Mouse (Mus musculus) G1E (cell line): ENCODE measurements around the gene Ccdc107. TPM values are rescaled to one million over a fixed set of nuclear protein-coding genes. Genes with fewer than 3 reads are reported as not detected.

ENCODE experiments used
- ATAC-seq: 2 replicates; pipeline ENCODE4 v1.8.0; 2016; ENCODE audit warnings: mild to moderate bottlenecking; ENCODE audit not compliant: insufficient number of reproducible peaks, poor library complexity, low FRiP score, severe bottlenecking; ENCODE audit errors: extremely low read depth
- DNase-seq: peaks from one replicate; pipeline ENCODE4 v3.0.0; 2012; ENCODE audit warnings: low spot score
- H3K27me3 ChIP-seq: 2 replicates; pipeline ENCODE4 v1.6.1; 2012; ENCODE audit warnings: mild to moderate bottlenecking, low read length, inconsistent platforms; ENCODE audit not compliant: insufficient read depth
- H3K36me3 ChIP-seq: replicated peaks from 2 replicates; pipeline ENCODE3; 2012; ENCODE audit warnings: mild to moderate bottlenecking, inconsistent platforms
- H3K4me1 ChIP-seq: 2 replicates; pipeline ENCODE4 v1.6.1; 2012; ENCODE audit warnings: low read depth, low read length, inconsistent platforms, mixed read lengths; ENCODE audit not compliant: insufficient read depth
- H3K4me3 ChIP-seq: 2 replicates; pipeline ENCODE4 v1.5.1; 2012; ENCODE audit warnings: low read depth, mild to moderate bottlenecking, inconsistent platforms, low read length, moderate library complexity, mixed read lengths
- H3K9me3 ChIP-seq: replicated peaks from 2 replicates; pipeline ENCODE4 v1.6.1; 2012; ENCODE audit warnings: inconsistent platforms
- CTCF ChIP-seq: IDR thresholded peaks from 2 replicates; pipeline ENCODE4 v1.5.1; 2012; ENCODE audit warnings: low read depth, low read length, inconsistent platforms, mixed read lengths
- GATA1 ChIP-seq: IDR thresholded peaks from 2 replicates; pipeline ENCODE4 v1.6.1; 2012; ENCODE audit warnings: borderline replicate concordance, low read length, inconsistent platforms, mixed read lengths
- GATA2 ChIP-seq: IDR thresholded peaks from 2 replicates; pipeline ENCODE4 v1.6.1; 2012; ENCODE audit warnings: low read depth, low read length, inconsistent platforms, borderline replicate concordance
- POLR2AphosphoS5 ChIP-seq: IDR thresholded peaks from 2 replicates; pipeline ENCODE4 v1.6.1; 2012; ENCODE audit warnings: low read depth, low read length, inconsistent platforms; ENCODE audit not compliant: insufficient replicate concordance
- TAL1 ChIP-seq: conservative IDR thresholded peaks from 2 replicates; pipeline ENCODE4 v1.6.1; 2012; ENCODE audit warnings: low read depth, low read length, inconsistent platforms, mixed read lengths
- polyA plus RNA-seq: library from polyadenylated mRNA; stranded (reverse); fragments of >175 nt; gene quantifications from 2 replicates; pipeline ENCODE4 v1.2.3, GENCODE M21; 2012
- total RNA-seq, 2 experiments: library from RNA; stranded (forward) in 1 of 2; stranded (reverse) in 1 of 2; fragments of 200-1000 nt in 1 of 2; fragments of >200 nt in 1 of 2; fragmentation: Nextera tagmentation in 1 of 2; gene quantifications; 2 replicates each; pipeline ENCODE4 v1.2.3; 2014 to 2017

Ccdc107 gene
- total and polyA plus RNA-seq, 3 experiments, result 25.2 to 72.0 (median 28.3) TPM

DNA sequence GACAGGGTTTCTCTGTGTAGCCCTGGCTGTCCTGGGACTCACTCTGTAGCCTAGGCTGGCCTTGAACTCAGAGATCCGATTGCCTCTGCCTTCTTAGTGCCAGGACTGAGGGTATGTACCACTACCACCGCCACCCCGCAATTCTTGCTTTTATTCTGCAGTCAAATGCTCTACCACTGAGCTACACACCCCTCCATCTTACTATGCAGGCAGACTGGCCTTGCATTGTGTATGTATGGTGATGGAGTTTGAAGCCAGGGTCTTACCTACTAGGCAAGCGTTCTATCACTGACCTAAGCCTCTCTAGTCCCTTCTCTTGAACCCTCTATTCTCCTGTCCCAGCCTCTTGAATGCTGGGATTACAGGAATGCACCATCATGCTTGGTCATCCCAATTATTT, 20.6 kb downstream of the Ccdc107 start:
- Histone ChIP-seq H3K27me3 (peaks cover 67% of the 10 kb centered on the region), H3K36me3 (no peaks in the 10 kb centered on the region), H3K9me3 (no peaks in the 10 kb centered on the region), H3K4me1 (peaks cover 5% of the 10 kb centered on the region; the same call in 1 of the 2 replicates), H3K4me3 (no peak overlapping the region)
- no peak for ATAC-seq
- TF ChIP-seq GATA1, result no peak
- no peak for TF ChIP-seq POLR2AphosphoS5
- DNase-seq, result no peak

- no peak for ATAC-seq
- no peaks in the 10 kb centered on the region for H3K36me3 ChIP-seq
- TF ChIP-seq POLR2AphosphoS5, result no peak
- TF ChIP-seq GATA1, result no peak
- no peak for TF ChIP-seq CTCF
- no peak for TF ChIP-seq GATA2
- no peak for TF ChIP-seq TAL1
- peaks cover 7% of the 10 kb centered on the region for H3K4me1 ChIP-seq
- no peaks in the 10 kb centered on the region for H3K9me3 ChIP-seq
- H3K27me3 ChIP-seq, result peaks cover 66% of the 10 kb centered on the region
- DNase-seq, result no peak
- no peak overlapping the region for H3K4me3 ChIP-seq
Observed at GRCm38 (mm10) chr4:43513791-43514190, 21.1 kb downstream of the Ccdc107 start.

DNA sequence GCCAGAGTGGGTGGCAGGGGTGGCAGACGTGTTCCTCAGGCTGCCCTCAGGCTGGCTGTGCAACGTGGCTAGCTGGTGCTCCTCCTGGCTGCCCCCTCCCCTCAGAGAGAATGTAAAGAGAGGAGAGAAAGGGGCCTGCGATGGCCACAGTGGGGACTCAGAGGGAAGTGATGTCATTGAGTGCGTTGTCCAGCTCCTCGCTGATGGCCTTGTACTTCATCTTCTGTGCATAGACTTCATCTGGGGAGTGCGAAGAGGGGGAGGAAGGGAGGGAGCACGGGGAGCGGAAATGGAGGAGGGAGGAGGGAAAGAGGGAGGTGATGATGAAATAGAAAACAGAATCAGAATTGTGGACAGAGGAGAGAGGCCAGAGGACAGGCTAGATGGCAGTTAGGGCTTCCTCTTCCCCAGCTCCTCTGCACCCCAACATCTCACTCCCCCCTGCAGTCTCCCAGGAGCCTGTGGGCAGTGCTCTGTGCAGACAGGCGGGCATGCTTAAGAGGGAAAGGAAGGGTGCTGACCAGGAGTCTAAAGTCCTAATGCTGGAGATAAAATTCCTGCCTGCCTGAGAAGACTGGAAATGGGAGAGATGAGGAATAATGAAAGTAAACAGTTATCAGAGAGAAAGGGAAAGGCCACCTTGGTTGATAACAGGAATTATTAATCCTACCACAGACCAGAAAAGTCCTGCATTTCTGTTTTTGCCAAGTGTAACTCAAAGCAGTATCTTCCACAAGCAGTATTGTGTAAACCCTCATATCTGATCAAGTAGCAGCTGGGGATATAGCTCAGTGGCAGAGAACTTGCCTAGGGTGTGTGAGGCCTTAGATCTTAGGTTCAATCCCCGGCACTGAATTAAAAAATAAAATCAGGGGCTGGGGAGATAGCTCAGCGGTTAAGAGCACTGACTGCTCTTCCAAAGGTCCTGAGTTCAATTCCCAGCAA, 23.3 kb downstream of the Ccdc107 start:
- Histone ChIP-seq H3K4me1 (peaks cover 13% of the 10 kb centered on the region), H3K4me3 (no peak overlapping the region), H3K9me3 (no peaks in the 10 kb centered on the region), H3K27me3 (peaks cover 66% of the 10 kb centered on the region), H3K36me3 (no peaks in the 10 kb centered on the region)
- ATAC-seq, result no peak
- TF ChIP-seq CTCF (no peak), TAL1 (no peak), POLR2AphosphoS5 (no peak), GATA1 (no peak), GATA2 (no peak)
- no peak for DNase-seq

- DNase-seq (no peak), ATAC-seq (no peak)
- H3K27me3 ChIP-seq, result peaks cover 75% of the 10 kb centered on the region
Observed at GRCm38 (mm10) chr4:43519551-43519950, 26.9 kb downstream of the Ccdc107 start.

GRCm38 (mm10) chr4:43519956-43520355, 27.3 kb downstream of the Ccdc107 start:
- Histone ChIP-seq H3K9me3 (no peaks in the 10 kb centered on the region), H3K36me3 (no peaks in the 10 kb centered on the region), H3K4me3 (no peak overlapping the region), H3K27me3 (peaks cover 74% of the 10 kb centered on the region), H3K4me1 (peaks cover 25% of the 10 kb centered on the region)
- DNase-seq (peak; percentile 63), ATAC-seq (no peak; the same call in 1 of the 2 replicates)
- no peak for TF ChIP-seq CTCF
- no peak for TF ChIP-seq GATA2
- no peak for TF ChIP-seq TAL1
- TF ChIP-seq GATA1, result no peak
- TF ChIP-seq POLR2AphosphoS5, result no peak

More at GRCm38 (mm10) chr4:43519551-43519950, 26.9 kb downstream of the Ccdc107 start:
- Histone ChIP-seq H3K36me3 (no peaks in the 10 kb centered on the region), H3K9me3 (no peaks in the 10 kb centered on the region), H3K4me1 (peaks cover 25% of the 10 kb centered on the region), H3K4me3 (no peak overlapping the region)
- no peak for TF ChIP-seq GATA1
- no peak for TF ChIP-seq POLR2AphosphoS5
- no peak for TF ChIP-seq TAL1
- TF ChIP-seq GATA2, result no peak
- no peak for TF ChIP-seq CTCF

DNA sequence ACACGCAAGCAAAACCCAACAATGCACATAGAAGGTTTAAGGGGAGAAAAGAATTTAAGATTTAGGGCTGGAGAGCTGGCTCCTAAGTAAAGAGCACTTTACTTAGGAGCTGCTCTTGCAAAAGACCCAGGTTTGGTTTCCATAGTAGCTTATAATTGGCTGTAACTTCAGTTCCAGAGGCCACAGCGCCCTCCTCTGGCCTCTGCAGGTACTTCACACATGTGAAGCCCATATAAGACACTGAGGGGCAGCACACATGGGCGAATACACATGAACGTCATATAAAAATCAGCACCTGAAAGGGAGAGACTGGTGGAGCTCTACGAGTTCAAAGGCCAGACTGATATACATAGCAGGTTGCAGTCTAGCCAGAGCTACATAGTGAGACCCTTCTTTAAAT, 35.2 kb downstream of the Ccdc107 start:
- no peak for ATAC-seq
- H3K9me3 ChIP-seq, result no peaks in the 10 kb centered on the region
- DNase-seq, result no peak
- peaks cover 21% of the 10 kb centered on the region for H3K4me1 ChIP-seq
- H3K4me3 ChIP-seq, result no peak overlapping the region
- no peak for TF ChIP-seq POLR2AphosphoS5
- no peak for TF ChIP-seq GATA2
- no peak for TF ChIP-seq GATA1
- peak; percentile 47; the same call in 1 of the 2 replicates for TF ChIP-seq CTCF
- TF ChIP-seq TAL1, result no peak
- H3K36me3 ChIP-seq, result peaks cover 31% of the 10 kb centered on the region
- H3K27me3 ChIP-seq, result peaks cover 28% of the 10 kb centered on the region
